Mouse (Mus musculus): ENCODE data around the gene Ddx41.

Ddx41 gene

DNA sequence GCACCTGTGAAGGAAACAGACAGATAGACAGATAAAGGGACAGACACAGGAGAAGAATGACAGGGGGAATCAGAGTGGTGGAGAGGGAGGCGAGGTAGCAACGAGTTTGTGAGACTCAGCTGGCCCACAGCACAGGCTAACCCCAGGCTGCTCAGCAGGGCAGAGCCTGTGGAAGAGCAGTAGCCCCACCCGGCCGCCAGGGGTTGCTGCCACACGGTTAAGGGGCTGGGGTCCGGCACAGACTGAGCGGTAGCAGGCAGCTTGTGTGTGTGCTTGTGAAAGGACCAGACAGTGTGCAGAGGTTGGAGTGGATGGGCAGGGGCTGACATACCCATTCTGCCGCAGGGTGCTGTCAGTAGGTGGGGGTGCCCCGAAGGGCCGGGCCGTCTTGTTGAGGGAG is 28.6 kb downstream of the Ddx41 start:
- no peak for DNase-seq (ENCODE audit: low spot score in 2 of 2)

- no peak for DNase-seq (ENCODE audit: low spot score in 2 of 2)
Observed at GRCm38 (mm10) chr13:55506697-55507096, 29.8 kb downstream of the Ddx41 start.

GRCm38 (mm10) chr13:55505810-55506209 is 30.6 kb downstream of the Ddx41 start:
- no peak for DNase-seq (ENCODE audit: low spot score in 2 of 2)

GRCm38 (mm10) chr13:55504390-55504789 is 32.1 kb downstream of the Ddx41 start:
- DNase-seq (ENCODE audit: low spot score in 2 of 2): no peak

DNA sequence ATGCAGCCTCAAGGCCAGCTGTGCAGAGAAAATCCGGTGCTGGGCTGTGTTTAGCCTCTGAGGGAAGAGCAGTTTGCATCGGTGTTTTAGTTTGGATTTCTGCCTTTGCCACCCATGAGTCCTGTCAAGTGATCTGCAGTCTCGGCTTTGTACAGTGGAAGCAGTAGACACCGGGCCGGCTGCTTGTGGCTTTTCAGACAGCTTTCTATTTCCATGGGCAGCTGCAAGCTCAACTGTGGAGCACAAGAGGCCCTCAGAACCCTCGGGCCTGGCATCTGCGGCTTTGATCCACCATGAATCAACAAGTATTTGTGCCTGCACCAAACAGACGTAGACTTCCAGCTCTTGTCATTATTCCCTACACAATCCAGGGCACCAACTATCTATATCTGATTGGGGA is 34.1 kb downstream of the Ddx41 start:
- no peak for DNase-seq (ENCODE audit: low spot score in 2 of 2)

DNA sequence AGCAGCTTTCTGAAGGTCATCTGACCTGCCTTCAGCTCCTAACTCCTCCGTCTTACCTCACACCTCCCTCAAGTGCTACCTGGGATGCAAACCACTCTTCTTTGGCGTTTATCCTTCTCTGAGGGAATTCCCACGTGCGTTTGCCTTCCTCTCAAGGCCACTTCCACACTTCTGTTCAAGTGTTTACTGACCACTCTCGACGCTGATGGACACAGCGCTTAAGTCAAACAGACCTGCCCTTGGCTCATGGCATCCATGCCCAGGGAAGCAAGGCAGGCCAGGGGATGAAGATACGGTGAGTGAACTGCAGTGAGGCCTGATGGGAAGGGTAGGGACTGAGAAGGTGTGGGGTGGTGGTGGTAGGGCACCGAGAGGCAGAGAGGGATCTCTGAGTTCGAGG is 35.9 kb downstream of the Ddx41 start:
- DNase-seq (ENCODE audit: low spot score in 2 of 2): no peak

- DNase-seq (ENCODE audit: low spot score in 2 of 2): no peak
Observed at GRCm38 (mm10) chr13:55498906-55499305, 37.6 kb downstream of the Ddx41 start.

DNA sequence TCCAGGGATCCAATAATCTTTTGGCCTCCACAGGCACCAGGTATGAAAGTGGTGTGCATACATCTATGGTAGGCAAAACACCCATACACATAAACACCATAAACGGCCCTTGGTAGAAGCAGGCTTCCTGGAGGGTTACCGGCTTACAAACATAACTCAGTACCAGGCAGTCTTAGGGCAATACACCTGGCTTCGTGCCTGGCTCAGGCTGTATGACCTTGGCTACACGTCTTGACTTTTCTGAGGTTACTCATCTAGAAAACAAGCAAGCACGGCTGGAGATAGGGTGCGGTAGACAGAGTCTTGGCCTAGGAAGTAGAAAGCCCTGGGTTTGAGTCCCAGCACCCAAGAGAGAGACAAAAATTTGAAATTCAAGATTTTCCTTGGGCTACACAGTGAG is 39.8 kb downstream of the Ddx41 start:
- no peak for DNase-seq (ENCODE audit: low spot score in 2 of 2)

GRCm38 (mm10) chr13:55495702-55496101 is 40.8 kb downstream of the Ddx41 start:
- DNase-seq (ENCODE audit: low spot score in 2 of 2): no peak

- DNase-seq (ENCODE audit: low spot score in 2 of 2): no peak
Observed at GRCm38 (mm10) chr13:55494883-55495621, 41.4 kb downstream of the Ddx41 start.

GRCm38 (mm10) chr13:55494257-55494656 is 42.2 kb downstream of the Ddx41 start:
- no peak for DNase-seq (ENCODE audit: low spot score in 2 of 2)

GRCm38 (mm10) chr13:55487578-55488498 is 48.6 kb downstream of the Ddx41 start, which contains the start of gene Dbn1:
Gene Dbn1 (minus strand): TSS chr13:55488111.
- DNase-seq (ENCODE audit: low spot score in 2 of 2): no peak

DNA sequence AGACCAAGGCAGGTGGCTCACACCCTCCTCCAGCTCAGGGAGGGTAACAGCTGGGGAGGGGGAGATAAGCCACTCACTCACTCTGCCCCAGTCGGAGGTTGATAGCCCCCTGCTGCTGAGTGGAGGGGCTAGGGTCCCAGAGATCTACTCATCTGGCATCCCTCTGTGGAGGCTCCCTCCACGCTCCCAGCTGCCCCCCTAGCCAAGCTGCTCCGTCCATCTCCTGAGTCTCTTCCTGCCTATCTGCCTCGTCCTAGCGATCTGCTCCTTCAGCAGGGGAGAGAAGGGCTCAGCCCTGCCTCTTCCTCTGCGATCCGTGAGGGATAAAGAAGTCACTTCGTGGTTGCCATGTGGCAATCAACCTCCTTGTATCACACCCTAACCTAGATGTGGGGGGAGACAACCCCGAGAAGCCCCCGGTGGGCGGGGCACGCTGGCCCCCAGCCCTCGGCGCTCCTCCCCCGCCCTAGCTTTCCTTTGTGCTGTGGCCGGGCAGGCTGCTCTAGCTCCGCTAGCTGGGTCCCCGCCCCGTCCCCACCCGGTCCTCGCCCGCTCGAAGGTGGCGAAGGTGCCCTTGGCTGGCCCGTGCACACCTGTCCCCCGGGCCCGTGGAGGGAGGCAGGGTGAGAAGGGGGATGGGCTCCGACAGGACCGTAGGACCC is 49.4 kb downstream of the Ddx41 start:
- no peak for DNase-seq (ENCODE audit: low spot score in 2 of 2)

GRCm38 (mm10) chr13:55486029-55486794 is 50.2 kb downstream of the Ddx41 start:
- DNase-seq (ENCODE audit: low spot score in 2 of 2): no peak

- no peak for DNase-seq (ENCODE audit: low spot score in 2 of 2)
Observed at GRCm38 (mm10) chr13:55484520-55485088, 51.9 kb downstream of the Ddx41 start.

DNA sequence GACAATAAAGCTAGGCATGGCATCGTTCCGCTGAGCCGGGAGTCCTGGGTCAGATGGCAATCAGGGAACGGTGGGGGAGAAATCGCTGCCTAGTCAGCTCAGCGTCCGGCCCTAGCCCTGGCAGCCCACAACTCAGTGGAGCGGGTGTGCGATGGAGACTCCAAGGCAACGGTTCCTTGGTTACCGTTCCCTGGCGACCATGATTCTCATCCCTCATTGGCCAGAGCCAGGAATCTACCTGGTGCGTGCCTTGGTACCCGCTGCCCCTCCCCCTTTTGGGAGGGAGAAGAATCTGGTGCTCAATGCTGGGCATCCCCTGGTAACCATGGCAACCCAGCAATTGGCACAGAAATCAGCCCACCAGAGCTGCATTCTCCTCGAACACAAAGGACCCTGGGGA is 52.9 kb downstream of the Ddx41 start:
- no peak for DNase-seq (ENCODE audit: low spot score in 2 of 2)

DNA sequence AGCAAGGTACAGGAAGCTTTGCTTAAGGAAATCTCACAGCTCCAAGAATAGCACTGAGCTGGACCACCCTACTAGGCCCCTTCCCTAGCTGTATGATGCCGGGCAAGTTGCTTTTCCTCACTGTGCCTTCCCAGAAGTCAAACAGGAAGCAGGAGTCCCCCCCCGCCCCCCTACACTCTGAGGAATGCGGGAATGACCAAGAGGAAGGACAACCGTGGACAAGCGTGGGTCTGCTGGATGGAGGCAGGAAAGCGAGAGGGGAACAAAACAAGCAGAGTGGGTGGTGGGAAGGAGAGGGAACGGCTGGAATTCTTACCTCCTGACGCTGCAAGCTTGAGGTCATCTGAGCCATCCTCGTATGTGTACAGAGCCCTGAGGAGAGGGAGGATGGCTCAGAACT is 53.4 kb downstream of the Ddx41 start:
- DNase-seq (ENCODE audit: low spot score in 2 of 2): no peak

DNA sequence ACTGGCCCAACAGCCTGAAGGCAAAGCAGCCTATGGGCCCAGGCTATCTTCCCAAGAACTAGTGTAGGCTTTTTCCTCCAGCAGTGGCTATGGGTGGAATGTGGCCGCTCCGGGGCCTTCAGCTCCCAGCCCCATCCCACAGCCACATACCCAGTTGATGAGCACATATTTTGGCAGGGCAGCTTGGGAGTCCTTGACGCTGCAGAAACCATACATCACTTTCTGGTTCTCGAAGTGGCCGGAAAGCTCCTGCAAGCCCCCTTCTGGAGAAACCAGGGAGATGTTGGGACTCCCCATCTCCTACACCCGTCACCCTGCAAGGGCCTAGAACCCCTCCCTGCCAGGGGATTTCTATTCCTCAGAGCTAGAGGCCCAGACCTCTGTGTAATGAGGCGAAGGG is 53.9 kb downstream of the Ddx41 start:
- DNase-seq (ENCODE audit: low spot score in 2 of 2): no peak
